Mouse (Mus musculus) limb, embryonic 14.5 days (tissue): ENCODE measurements at regions not wholly inside any gene's neighbourhood (a gene's known extent, or its start where the extent isn't known, plus 50 kb on each side); places are given as distances from the start of the nearest gene placed in this dataset.
"Not testable (repeated sequence)": the region's sequence is repeated elsewhere in the genome, so short reads cannot be mapped to it uniquely, and the experiment has no call there.

ENCODE experiments used
- ATAC-seq: fragments of 200-750 bp; cut with Nextera tagmentation; 2 replicates; pipeline ENCODE4 v1.8.0; 2017; ENCODE audit warnings: low read depth, moderate number of reproducible peaks, moderate TSS enrichment; ENCODE audit not compliant: low FRiP score
- DNase-seq: peaks from one replicate; pipeline ENCODE4 v3.0.0-alpha.2; 2015; ENCODE audit warnings: low spot score
- H3K27ac ChIP-seq: fragments of 300-500 bp; sonication (generic); replicated peaks from 2 replicates; pipeline ENCODE4 v1.5.1; 2014; ENCODE audit warnings: low read depth, mild to moderate bottlenecking, low read length, moderate library complexity, mixed read lengths
- H3K27me3 ChIP-seq: fragments of 300-500 bp; sonication (generic); 2 replicates; pipeline ENCODE4 v1.6.1; 2014; ENCODE audit warnings: low read length, mixed read lengths; ENCODE audit not compliant: control insufficient read depth, insufficient read depth
- H3K36me3 ChIP-seq: fragments of 300-500 bp; sonication (generic); 2 replicates; pipeline ENCODE4 v1.6.1; 2014; ENCODE audit warnings: mild to moderate bottlenecking, low read length, moderate library complexity, mixed read lengths; ENCODE audit not compliant: control insufficient read depth, insufficient read depth
- H3K4me1 ChIP-seq: fragments of 300-500 bp; sonication (generic); 2 replicates; pipeline ENCODE4 v1.6.1; 2014; ENCODE audit warnings: antibody characterized with exemption, low read length, mixed read lengths; ENCODE audit not compliant: control insufficient read depth, insufficient read depth
- H3K4me2 ChIP-seq: fragments of 300-500 bp; sonication (generic); replicated peaks from 2 replicates; pipeline ENCODE4 v1.6.1; 2014; ENCODE audit warnings: low read depth, mild to moderate bottlenecking, low read length, moderate library complexity; ENCODE audit not compliant: severe bottlenecking
- H3K4me3 ChIP-seq: fragments of 300-500 bp; sonication (generic); replicated peaks from 2 replicates; pipeline ENCODE4 v1.5.1; 2014; ENCODE audit warnings: low read length
- H3K9ac ChIP-seq: fragments of 300-500 bp; sonication (generic); 2 replicates; pipeline ENCODE4 v1.6.1; 2014; ENCODE audit warnings: mild to moderate bottlenecking, low read depth, low read length, moderate library complexity; ENCODE audit not compliant: severe bottlenecking
- H3K9me3 ChIP-seq: fragments of 300-500 bp; sonication (generic); 2 replicates; pipeline ENCODE4 v1.6.1; 2016; ENCODE audit warnings: low read length; ENCODE audit not compliant: control insufficient read depth
- POLR2A ChIP-seq: fragments of 200-500 bp; IDR thresholded peaks from 2 replicates; pipeline ENCODE4 v1.8.0; 2012; ENCODE audit warnings: inconsistent platforms, mild to moderate bottlenecking, moderate library complexity, borderline replicate concordance; ENCODE audit not compliant: insufficient read depth, insufficient read length; ENCODE audit errors: extremely low read depth
- WGBS: fragments of 180-500 bp; shearing (Covaris S2); extraction: QIAGEN DNeasy Blood & Tissue Kit; methylation state at CpG from one replicate; pipeline ENCODE4 v1.1.7; 2014; 5-methylcytosine and 5-hydroxymethylcytosine counted together

DNA sequence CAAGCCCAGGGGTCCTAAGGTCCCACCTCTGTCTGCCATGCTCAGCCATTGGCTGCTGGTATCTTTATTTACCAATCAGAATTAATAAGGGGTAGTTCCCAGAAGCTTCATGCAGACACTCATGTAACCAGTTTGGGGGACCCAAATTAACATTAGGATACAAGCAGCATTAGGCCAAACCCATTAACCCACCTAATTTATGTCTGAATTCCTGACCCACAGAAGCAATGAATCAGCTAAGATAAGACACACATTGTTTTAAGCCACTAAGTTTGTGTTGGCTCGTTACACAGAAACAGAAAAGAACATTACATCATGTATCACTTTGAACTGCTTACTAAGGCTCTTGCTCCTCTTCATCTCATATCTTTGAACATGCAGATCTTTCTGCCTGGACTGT, 461.0 kb downstream of the Lmo7 start:
- no peak overlapping the region for H3K4me2 ChIP-seq
- H3K27me3 ChIP-seq: no peaks in the 10 kb centered on the region
- DNase-seq (no peak), ATAC-seq (no peak)
- H3K9me3 ChIP-seq: no peaks in the 10 kb centered on the region
- no peak for TF ChIP-seq POLR2A
- no peak overlapping the region for H3K27ac ChIP-seq
- 57% methylated on average over 1 of the region's 1 CpGs for WGBS
- H3K36me3 ChIP-seq: no peaks in the 10 kb centered on the region
- H3K4me3 ChIP-seq: no peak overlapping the region
- no peak overlapping the region for H3K9ac ChIP-seq
- H3K4me1 ChIP-seq: no peaks in the 10 kb centered on the region

DNA sequence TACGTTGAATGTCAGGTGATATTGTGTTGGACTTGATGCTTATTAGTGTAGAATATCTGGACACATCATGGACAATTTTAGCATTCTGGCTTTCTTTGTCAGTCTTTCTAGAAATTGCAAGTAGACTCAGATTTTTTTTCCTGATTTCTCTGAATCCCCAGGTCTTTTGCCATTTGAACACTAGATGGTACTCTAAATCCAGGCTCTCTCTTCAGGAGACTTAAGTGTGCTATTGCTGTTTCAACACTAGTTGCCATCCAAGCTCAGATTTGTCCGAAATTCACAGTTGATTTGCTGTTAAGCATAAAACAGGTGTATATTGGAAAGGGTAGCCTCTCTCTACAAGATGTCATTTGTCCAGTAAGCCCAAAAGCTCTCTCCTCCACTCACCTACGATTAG, 451.5 kb downstream of the Lmo7 start:
- no peaks in the 10 kb centered on the region for H3K4me1 ChIP-seq
- H3K9me3 ChIP-seq: no peaks in the 10 kb centered on the region
- H3K4me3 ChIP-seq: no peak overlapping the region
- no peaks in the 10 kb centered on the region for H3K27me3 ChIP-seq
- no peak overlapping the region for H3K9ac ChIP-seq
- no peak for TF ChIP-seq POLR2A
- H3K4me2 ChIP-seq: no peak overlapping the region
- DNase-seq (no peak), ATAC-seq (no peak)
- H3K36me3 ChIP-seq: no peaks in the 10 kb centered on the region
- H3K27ac ChIP-seq: no peak overlapping the region
- 78% methylated on average over 3 of the region's 3 CpGs for WGBS

DNA sequence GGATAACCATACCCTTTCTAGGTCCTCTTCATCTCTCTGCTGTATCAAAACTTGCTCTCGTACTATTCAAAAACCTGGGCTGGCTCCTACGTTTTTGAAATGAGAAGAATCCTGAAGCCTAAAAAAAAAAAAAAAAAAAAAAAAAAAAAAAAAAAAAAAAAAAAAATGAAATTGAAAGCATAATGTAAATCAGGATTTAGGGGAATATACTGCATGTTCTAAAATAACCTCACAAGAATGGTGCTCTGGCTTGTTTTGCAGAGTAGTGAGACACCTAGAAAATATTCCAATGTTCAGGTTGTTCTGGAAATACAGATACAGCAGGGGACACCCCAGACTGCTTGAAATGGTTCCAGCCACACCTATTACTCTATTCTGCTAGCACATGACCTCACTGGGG, 442.0 kb downstream of the Lmo7 start:
- no peak for ATAC-seq
- Histone ChIP-seq H3K4me3 (no peak overlapping the region), H3K36me3 (no peaks in the 10 kb centered on the region), H3K4me1 (no peaks in the 10 kb centered on the region), H3K4me2 (no peak overlapping the region), H3K9ac (no peak overlapping the region), H3K9me3 (no peaks in the 10 kb centered on the region), H3K27me3 (no peaks in the 10 kb centered on the region), H3K27ac (no peak overlapping the region)
- no peak for TF ChIP-seq POLR2A
- DNase-seq: no peak
- WGBS: 76% methylated on average over 2 of the region's 2 CpGs

DNA sequence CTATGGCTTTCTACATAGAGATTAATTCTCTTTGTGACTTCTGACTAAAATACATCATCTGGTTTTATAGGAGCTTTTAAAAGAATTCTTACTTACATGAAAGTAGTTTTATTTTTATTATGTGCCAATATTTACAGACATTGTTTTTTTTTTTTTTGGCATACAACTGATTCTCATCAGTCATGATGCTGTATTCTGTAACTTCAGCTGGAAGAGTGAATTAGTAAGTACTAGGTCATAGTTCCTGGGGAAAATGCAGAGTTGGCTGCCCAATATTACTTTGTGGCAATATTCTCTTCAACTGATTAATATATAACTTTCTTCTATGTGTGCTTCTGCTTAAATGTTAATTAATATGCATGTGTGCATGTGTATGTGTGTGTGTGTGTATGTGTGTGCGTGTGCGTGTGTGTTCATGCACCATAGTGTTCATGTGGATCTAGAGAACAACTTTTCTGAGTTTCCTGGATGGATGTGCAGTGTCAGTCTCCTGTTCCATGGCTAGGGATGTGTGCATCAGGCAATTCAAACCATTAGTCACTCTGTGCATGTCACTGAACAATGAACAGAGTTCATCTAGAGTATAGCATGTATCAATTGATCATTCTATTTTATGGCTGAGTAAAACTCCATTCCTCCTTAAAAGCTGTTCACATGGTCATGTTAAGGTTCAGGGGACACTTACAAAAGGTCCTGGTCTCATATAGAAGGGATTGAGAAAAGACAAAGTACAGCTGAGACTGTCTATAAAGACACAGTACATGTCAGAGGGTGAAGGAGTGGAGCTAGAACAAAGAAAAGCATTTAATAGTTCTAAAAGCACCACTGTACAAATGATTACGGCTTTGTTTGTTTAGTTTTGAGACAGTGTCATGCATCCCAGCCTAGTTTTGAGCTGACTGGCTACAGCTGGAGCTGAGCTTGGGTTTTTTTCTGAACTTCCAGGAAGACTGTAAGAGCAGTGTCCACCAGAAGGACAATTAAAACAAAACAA, 431.8 kb downstream of the Lmo7 start:
- Histone ChIP-seq H3K36me3 (no peaks in the 10 kb centered on the region), H3K27me3 (no peaks in the 10 kb centered on the region), H3K4me1 (no peaks in the 10 kb centered on the region), H3K27ac (no peak overlapping the region), H3K4me3 (no peak overlapping the region), H3K4me2 (no peak overlapping the region), H3K9ac (no peak overlapping the region), H3K9me3 (no peaks in the 10 kb centered on the region)
- TF ChIP-seq POLR2A: no peak
- ATAC-seq: no peak
- WGBS: 84% methylated on average over 3 of the region's 3 CpGs
- DNase-seq: no peak

DNA sequence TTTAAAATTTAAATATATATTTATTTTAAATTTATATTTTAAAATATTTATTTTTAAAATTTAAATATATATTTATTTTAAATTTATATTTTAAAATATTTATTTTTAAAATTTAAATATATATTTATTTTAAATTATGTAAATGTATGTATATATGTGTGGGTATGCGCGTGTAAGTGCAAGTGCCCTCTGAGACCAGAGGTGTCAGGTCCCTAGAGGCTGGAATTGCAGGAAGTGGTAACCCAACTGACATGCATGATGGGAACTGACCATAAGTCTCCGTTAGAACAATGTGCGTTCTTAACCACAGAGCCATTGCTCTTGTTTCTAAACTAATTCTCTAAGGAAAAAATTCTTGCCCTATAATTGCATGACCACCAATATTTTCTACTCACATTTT, 420.7 kb downstream of the Lmo7 start:
- ATAC-seq, H3K27ac ChIP-seq, H3K4me2 ChIP-seq, H3K4me3 ChIP-seq, H3K4me1 ChIP-seq, H3K27me3 ChIP-seq, DNase-seq, H3K9me3 ChIP-seq, H3K9ac ChIP-seq, H3K36me3 ChIP-seq: not testable (repeated sequence)
- 96% methylated on average over 4 of the region's 4 CpGs for WGBS

DNA sequence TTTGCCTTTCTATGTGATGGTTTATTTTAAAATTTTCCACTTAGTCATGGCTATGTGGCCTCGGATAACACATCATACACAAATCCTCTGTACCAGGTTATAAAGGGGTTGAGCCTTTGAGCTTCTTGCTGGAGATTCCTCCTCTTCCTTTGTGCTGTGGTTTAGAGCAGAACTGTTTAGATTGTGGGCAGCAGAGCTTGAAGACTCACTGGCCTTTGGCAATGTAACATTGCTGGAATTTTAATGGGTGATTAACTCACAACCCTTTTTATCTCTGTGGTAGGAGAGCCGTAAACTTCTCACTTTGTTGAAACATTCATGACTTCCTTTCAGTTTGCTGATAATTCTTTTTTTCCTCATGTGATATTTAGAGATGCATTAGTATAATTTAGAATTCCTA, 413.0 kb downstream of the Lmo7 start:
- Histone ChIP-seq H3K9ac (no peak overlapping the region), H3K9me3 (no peaks in the 10 kb centered on the region), H3K27ac (no peak overlapping the region), H3K27me3 (no peaks in the 10 kb centered on the region), H3K4me3 (no peak overlapping the region), H3K36me3 (no peaks in the 10 kb centered on the region), H3K4me2 (no peak overlapping the region), H3K4me1 (no peaks in the 10 kb centered on the region)
- ATAC-seq (no peak), DNase-seq (no peak)
- 33% methylated on average over 2 of the region's 2 CpGs for WGBS
- no peak for TF ChIP-seq POLR2A
